Mouse (Mus musculus) bone marrow macrophage, adult 2 months (primary cell): Measurements from ENCODE around the gene Sirt1.

Experiments
- CTCF ChIP-seq: IDR thresholded peaks from 2 replicates; pipeline ENCODE4 v1.5.1; 2012; ENCODE audit warnings: low read depth, mild to moderate bottlenecking, low read length, moderate library complexity
- POLR2A ChIP-seq: IDR thresholded peaks from 2 replicates; pipeline ENCODE4 v1.6.1; 2012; ENCODE audit warnings: mild to moderate bottlenecking, low read depth, low read length, borderline replicate concordance

DNA sequence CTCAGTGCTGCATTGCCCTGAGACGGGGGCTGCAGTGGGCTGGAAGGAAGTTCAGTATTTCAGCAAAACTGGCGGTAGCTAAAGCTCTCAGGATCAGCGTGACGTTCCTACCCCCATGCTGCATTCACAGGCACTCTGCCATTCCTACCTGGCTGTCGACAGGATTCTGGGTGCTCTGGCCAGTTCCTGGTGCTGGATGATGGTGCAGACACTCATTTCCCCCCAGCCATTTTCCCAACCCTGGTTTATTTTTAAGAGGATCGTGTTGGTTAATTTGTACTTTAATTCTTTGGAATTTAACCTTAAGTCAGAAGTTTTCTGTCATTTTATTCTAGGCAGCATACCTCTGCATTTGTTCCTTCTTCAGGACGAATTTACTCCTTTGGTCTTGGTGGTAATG is 98.7 kb downstream of the Sirt1 start:
- TF ChIP-seq CTCF (no peak), POLR2A (no peak)
